Mouse (Mus musculus): ENCODE measurements around the gene Zcchc8. TPM values are rescaled to one million over a fixed set of nuclear protein-coding genes. Genes with fewer than 3 reads are reported as not detected.

Gene Zcchc8
- polyA plus RNA-seq, 1 experiment: 79.2 TPM

- TF ChIP-seq POLR2A (IDR thresholded peaks at IDR 0.05; ENCODE audit: borderline replicate concordance, extremely low read depth, insufficient read depth, insufficient read length, poor library complexity, severe bottlenecking): no peak
- no peak for TF ChIP-seq CTCF (IDR thresholded peaks at IDR 0.05; ENCODE audit: borderline replicate concordance, extremely low read depth, insufficient read depth, insufficient read length)
- DNase-seq (ENCODE audit: low read depth): no peak
These were observed 58.8 kb downstream of the Zcchc8 start for GRCm38 (mm10) chr5:123662059-123662458.

DNA sequence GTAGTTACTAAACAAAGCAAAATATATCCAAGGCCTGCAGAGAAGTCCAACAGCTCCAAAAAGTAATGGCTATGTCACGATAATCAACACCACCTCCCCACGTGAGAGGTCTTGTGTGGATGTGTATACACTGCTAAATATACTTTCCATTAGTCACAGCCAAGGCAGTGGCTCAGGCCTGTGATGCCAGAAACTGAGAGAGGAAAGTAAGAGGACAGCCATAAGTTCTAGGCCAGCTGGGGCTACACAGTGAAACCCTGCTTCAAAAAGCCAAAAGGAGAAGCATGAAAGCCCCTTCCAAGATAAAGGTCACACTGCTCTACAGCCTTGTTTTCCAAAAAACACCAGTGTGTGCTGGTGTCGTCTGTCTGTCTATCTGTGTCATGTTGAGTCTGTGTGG, 59.3 kb downstream of the Zcchc8 start:
- TF ChIP-seq CTCF (IDR thresholded peaks at IDR 0.05; ENCODE audit: borderline replicate concordance, extremely low read depth, insufficient read depth, insufficient read length) (no peak), POLR2A (IDR thresholded peaks at IDR 0.05; ENCODE audit: borderline replicate concordance, extremely low read depth, insufficient read depth, insufficient read length, poor library complexity, severe bottlenecking) (no peak)

DNA sequence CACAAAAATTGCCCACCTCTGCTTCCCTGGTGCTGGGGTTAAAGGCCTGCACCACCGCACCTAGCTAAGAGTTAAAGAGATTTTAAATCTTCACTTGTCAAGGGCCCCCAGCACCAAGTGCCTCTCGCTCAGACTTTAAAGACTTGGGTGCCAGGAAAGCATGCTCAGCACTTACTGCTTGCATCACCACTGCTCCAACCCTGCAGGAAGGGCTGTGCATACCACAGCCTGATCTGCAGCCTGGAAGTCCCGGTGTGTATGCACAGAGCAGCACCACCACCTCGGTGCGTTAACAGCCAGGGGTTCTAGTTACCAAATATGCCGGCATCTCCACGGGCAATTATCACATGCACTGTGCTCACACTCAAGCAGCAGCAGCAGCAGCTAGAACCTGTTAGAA, 63.2 kb downstream of the Zcchc8 start:
- TF ChIP-seq POLR2A (IDR thresholded peaks at IDR 0.05; ENCODE audit: borderline replicate concordance, extremely low read depth, insufficient read depth, insufficient read length, poor library complexity, severe bottlenecking): no peak
- TF ChIP-seq CTCF (IDR thresholded peaks at IDR 0.05; ENCODE audit: borderline replicate concordance, extremely low read depth, insufficient read depth, insufficient read length): no peak
- no peak for DNase-seq (ENCODE audit: low read depth)

More for the DNA sequence above, 59.3 kb downstream of the Zcchc8 start:
- DNase-seq (ENCODE audit: low read depth): no peak

- DNase-seq (ENCODE audit: low read depth): no peak
- TF ChIP-seq CTCF (IDR thresholded peaks at IDR 0.05; ENCODE audit: borderline replicate concordance, extremely low read depth, insufficient read depth, insufficient read length) (no peak), POLR2A (IDR thresholded peaks at IDR 0.05; ENCODE audit: borderline replicate concordance, extremely low read depth, insufficient read depth, insufficient read length, poor library complexity, severe bottlenecking) (no peak)
These were observed 66.0 kb downstream of the Zcchc8 start for GRCm38 (mm10) chr5:123654937-123655336.

DNA sequence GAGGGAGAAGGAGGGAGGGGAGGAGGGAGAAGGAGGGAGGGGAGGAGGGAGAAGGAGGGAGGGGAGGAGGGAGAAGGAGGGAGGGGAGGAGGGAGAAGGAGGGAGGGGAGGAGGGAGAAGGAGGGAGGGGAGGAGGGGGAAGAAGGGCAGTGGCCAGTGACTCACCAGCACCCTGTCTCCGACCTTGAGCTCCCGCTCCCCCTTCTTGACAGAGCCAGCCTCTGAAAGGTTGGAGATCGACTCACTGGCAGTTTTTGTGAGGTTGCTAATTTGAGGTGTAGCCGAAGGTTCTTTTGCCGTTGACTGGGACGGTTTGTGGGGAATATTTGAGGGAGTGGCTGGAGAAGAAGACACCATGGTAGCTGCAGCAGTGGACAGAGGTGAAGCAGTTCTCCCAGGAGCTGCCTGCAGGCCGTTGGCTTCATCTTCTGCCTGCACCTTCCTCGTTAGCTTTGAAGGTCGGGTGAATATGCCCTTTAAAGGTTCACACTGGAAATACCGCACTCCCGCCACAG, 67.6 kb downstream of the Zcchc8 start:
- DNase-seq (ENCODE audit: low read depth): no peak
- TF ChIP-seq POLR2A (IDR thresholded peaks at IDR 0.05; ENCODE audit: borderline replicate concordance, extremely low read depth, insufficient read depth, insufficient read length, poor library complexity, severe bottlenecking): no peak
- TF ChIP-seq CTCF (IDR thresholded peaks at IDR 0.05; ENCODE audit: borderline replicate concordance, extremely low read depth, insufficient read depth, insufficient read length): no peak

- DNase-seq (ENCODE audit: low read depth): no peak
- TF ChIP-seq POLR2A (IDR thresholded peaks at IDR 0.05; ENCODE audit: borderline replicate concordance, extremely low read depth, insufficient read depth, insufficient read length, poor library complexity, severe bottlenecking) (no peak), CTCF (IDR thresholded peaks at IDR 0.05; ENCODE audit: borderline replicate concordance, extremely low read depth, insufficient read depth, insufficient read length) (no peak)
These were observed 70.1 kb downstream of the Zcchc8 start for GRCm38 (mm10) chr5:123650825-123651224.

Other genes with a start within 250 kb of the Zcchc8 start
- 0.20 and 0.38 TPM in 2 replicates for gene Lrrc43, start 231.8 kb downstream of the Zcchc8 start, polyA plus RNA-seq (2012; rRNA removed)
- gene Il31, start 231.6 kb downstream of the Zcchc8 start, polyA plus RNA-seq (2012; rRNA removed): not detected in 2 replicates
- gene B3gnt4, start 210.6 kb downstream of the Zcchc8 start, polyA plus RNA-seq (2012; rRNA removed): 2.5 and 4.3 TPM in 2 replicates
- 97.2 and 121 TPM in 2 replicates for gene Diablo, start 196.9 kb downstream of the Zcchc8 start, polyA plus RNA-seq (2012; rRNA removed)
- gene Gm49027, start 195.6 kb downstream of the Zcchc8 start, polyA plus RNA-seq (2012; rRNA removed): 10.2 and 10.3 TPM in 2 replicates
- 32.4 and 45.6 TPM in 2 replicates for gene Vps33a, start 148.1 kb downstream of the Zcchc8 start, polyA plus RNA-seq (2012; rRNA removed)
- 73.9 and 94.8 TPM in 2 replicates for gene Clip1, start 36.5 kb downstream of the Zcchc8 start, polyA plus RNA-seq (2012; rRNA removed)
- gene Rsrc2, start 28.3 kb upstream of the Zcchc8 start, polyA plus RNA-seq (2012; rRNA removed): 112 and 115 TPM in 2 replicates
- 10.3 and 17.5 TPM in 2 replicates for gene Kntc1, start 28.6 kb upstream of the Zcchc8 start, polyA plus RNA-seq (2012; rRNA removed)
- 0.07 and 0.30 TPM in 2 replicates for gene Hcar2, start 144.4 kb upstream of the Zcchc8 start, polyA plus RNA-seq (2012; rRNA removed)
- gene Hcar1, start 158.9 kb upstream of the Zcchc8 start, polyA plus RNA-seq (2012; rRNA removed): 0.23 and 0.48 TPM in 2 replicates
- gene Denr, start 186.1 kb upstream of the Zcchc8 start, polyA plus RNA-seq (2012; rRNA removed): 27.8 and 37.4 TPM in 2 replicates
- 1.4 and 2.3 TPM in 2 replicates for gene Gm43518, start 206.3 kb upstream of the Zcchc8 start, polyA plus RNA-seq (2012; rRNA removed)
- gene Ccdc62, start 209.6 kb upstream of the Zcchc8 start, polyA plus RNA-seq (2012; rRNA removed): 6.8 and 7.1 TPM in 2 replicates